Mouse (Mus musculus): Measurements from ENCODE around the gene Srpr. TPM values are rescaled to one million over a fixed set of nuclear protein-coding genes. Genes with fewer than 3 reads are reported as not detected.

Gene Srpr
- polyA plus RNA-seq, 2 experiments, result 115 to 160 TPM

DNA sequence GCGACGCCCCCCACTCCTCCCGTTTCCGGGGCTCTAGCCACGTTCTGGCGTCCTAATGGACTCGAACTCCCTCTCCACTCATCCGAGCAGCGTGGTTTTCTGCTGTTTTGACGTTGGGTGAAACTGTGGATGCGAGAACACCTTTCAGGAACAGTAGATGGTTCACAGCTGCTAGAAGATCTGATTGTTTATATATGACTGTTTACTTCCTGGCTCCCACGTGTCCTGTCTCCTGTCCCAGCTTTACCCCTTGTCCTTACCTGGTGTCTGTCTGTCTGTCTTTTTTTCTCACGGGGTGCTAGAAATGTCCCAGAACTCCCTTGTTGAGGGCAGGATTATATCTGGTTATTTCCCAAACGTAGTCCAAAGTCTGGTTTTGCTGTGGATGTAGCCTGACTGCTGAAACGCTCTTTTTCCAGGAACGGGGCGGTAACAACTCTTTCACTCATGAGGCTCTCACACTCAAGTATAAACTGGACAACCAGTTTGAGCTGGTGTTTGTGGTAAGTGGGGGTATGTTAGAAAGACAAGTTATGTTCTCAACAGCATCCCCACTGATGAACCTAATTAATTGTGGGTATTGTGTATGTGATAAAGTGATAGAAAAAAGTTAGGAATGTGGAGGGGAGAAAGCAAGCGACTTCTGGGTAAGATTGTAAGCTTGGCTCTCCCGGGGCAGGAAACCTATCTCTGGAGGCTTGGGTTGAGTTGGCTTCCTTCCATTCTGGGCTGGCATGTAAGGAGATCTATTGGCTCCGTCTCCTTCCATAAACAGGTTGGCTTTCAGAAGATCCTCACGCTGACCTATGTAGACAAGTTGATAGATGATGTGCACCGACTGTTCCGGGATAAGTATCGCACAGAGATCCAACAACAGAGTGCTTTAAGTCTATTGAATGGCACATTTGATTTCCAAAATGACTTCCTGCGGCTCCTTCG, 11.9 kb downstream of the Srpr start:
- Histone ChIP-seq H3K4me1 (ENCODE audit: control insufficient read depth, insufficient read depth, low read length) (peaks cover 3% of the 10 kb centered on the region), H3K4me2 (replicated peaks; ENCODE audit: low read depth, low read length, severe bottlenecking) (peak overlapping the region; percentile 86), H3K4me3 (replicated peaks; ENCODE audit: low read length) (peak overlapping the region; percentile 79), H3K27ac (replicated peaks; ENCODE audit: low read depth, low read length) (peak overlapping the region; percentile 65), H3K27me3 (ENCODE audit: control insufficient read depth, insufficient read depth, low read length) (no peaks in the 10 kb centered on the region), H3K36me3 (ENCODE audit: control insufficient read depth, insufficient read depth, low read length) (peaks cover 56% of the 10 kb centered on the region), H3K9ac (ENCODE audit: low read depth, low read length, severe bottlenecking) (peak overlapping the region; percentile 85), H3K9me3 (ENCODE audit: control insufficient read depth, low read length) (no peaks in the 10 kb centered on the region)
- DNase-seq (ENCODE audit: low spot score) (no peak), ATAC-seq (ENCODE audit: low FRiP score, low read depth) (no peak)
- WGBS, result 36% methylated on average over 26 of the region's 26 CpGs
- TF ChIP-seq POLR2A (IDR thresholded peaks at IDR 0.05; ENCODE audit: borderline replicate concordance, extremely low read depth, insufficient read depth, insufficient read length), result no peak

DNA sequence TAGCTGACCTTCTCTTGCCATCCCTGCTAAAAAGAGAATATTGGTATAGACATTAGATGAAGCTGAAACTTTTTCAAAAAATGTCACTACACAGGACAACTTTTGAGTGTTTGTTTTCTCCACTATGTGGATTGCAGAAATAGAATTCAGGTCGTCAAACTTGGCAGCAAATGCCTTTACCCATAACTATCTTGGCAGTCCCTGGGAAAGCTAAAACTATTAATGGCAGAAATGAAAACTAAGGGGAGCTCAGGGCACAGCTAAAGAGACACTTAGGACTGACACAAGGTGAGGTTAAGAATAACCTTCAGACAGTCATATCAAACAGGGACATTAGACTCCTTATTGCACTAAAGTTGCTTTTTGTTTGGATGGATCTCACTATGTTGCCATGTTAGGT, 18.0 kb downstream of the Srpr start:
- DNase-seq (ENCODE audit: low spot score), result no peak
- no peak overlapping the region for H3K4me3 ChIP-seq (replicated peaks; ENCODE audit: low read length)
- H3K4me1 ChIP-seq (ENCODE audit: control insufficient read depth, insufficient read depth, low read length), result no peaks in the 10 kb centered on the region
- WGBS, result 80% methylated on average over 1 of the region's 1 CpGs
- peaks cover 86% of the 10 kb centered on the region for H3K36me3 ChIP-seq (ENCODE audit: control insufficient read depth, insufficient read depth, low read length)
- no peak overlapping the region for H3K4me2 ChIP-seq (replicated peaks; ENCODE audit: low read depth, low read length, severe bottlenecking)
- no peak overlapping the region for H3K27ac ChIP-seq (replicated peaks; ENCODE audit: low read depth, low read length)
- no peak overlapping the region for H3K9ac ChIP-seq (ENCODE audit: low read depth, low read length, severe bottlenecking)
- ATAC-seq (ENCODE audit: low FRiP score, low read depth), result no peak
- no peaks in the 10 kb centered on the region for H3K9me3 ChIP-seq (ENCODE audit: control insufficient read depth, low read length)
- H3K27me3 ChIP-seq (ENCODE audit: control insufficient read depth, insufficient read depth, low read length), result no peaks in the 10 kb centered on the region
- no peak for TF ChIP-seq POLR2A (IDR thresholded peaks at IDR 0.05; ENCODE audit: borderline replicate concordance, extremely low read depth, insufficient read depth, insufficient read length)

DNA sequence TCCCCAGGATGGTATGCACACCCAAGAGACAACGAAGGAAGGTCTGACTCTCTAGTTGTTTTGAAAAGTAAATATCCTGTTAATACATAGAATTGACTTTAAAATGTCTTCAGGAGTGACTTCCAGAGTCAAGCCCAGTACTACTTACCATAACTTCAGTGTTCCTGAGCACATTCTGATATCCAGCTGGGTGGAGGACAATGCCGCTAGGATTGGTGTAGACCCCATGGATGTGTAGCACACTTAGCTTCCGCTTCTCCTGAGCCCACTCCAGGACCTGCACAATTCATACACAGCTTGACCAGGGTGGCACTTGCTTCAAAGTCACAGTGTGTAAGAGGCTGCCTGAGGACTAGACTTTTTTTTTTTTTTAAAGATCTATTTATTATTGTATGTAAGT, 23.5 kb downstream of the Srpr start:
- 98% methylated on average over 3 of the region's 3 CpGs for WGBS

DNA sequence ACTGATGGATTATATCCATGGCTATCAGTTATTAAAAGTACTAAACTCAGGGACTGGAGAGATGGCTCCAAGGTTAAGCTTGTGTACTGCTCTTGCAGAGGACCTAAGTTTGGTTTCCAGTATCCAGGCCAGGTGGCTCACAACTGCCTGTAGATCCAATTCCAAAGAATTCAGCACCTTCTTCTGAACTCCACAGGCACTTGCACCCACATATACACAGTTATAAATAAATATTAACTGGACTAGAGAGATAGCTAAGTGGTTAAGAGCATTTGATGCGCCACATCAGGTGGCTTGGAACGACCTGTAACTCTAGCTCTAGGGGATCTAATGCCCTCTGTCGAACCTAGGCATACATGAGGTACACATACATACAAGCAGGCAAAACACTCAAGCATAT, 28.7 kb downstream of the Srpr start:
- Histone ChIP-seq H3K36me3 (ENCODE audit: control insufficient read depth, insufficient read depth, low read length) (peaks cover 22% of the 10 kb centered on the region), H3K4me1 (ENCODE audit: control insufficient read depth, insufficient read depth, low read length) (no peaks in the 10 kb centered on the region), H3K27me3 (ENCODE audit: control insufficient read depth, insufficient read depth, low read length) (no peaks in the 10 kb centered on the region), H3K27ac (replicated peaks; ENCODE audit: low read depth, low read length) (no peak overlapping the region), H3K4me2 (replicated peaks; ENCODE audit: low read depth, low read length, severe bottlenecking) (no peak overlapping the region), H3K4me3 (replicated peaks; ENCODE audit: low read length) (no peak overlapping the region), H3K9me3 (ENCODE audit: control insufficient read depth, low read length) (no peaks in the 10 kb centered on the region), H3K9ac (ENCODE audit: low read depth, low read length, severe bottlenecking) (no peak overlapping the region)
- no peak for ATAC-seq (ENCODE audit: low FRiP score, low read depth)
- TF ChIP-seq POLR2A (IDR thresholded peaks at IDR 0.05; ENCODE audit: borderline replicate concordance, extremely low read depth, insufficient read depth, insufficient read length), result no peak
- no peak for DNase-seq (ENCODE audit: low spot score)
- 87% methylated on average over 3 of the region's 3 CpGs for WGBS

More for the DNA sequence above, 23.5 kb downstream of the Srpr start:
- H3K9ac ChIP-seq (ENCODE audit: low read depth, low read length, severe bottlenecking), result no peak overlapping the region
- no peaks in the 10 kb centered on the region for H3K9me3 ChIP-seq (ENCODE audit: control insufficient read depth, low read length)
- H3K4me1 ChIP-seq (ENCODE audit: control insufficient read depth, insufficient read depth, low read length), result no peaks in the 10 kb centered on the region
- no peaks in the 10 kb centered on the region for H3K27me3 ChIP-seq (ENCODE audit: control insufficient read depth, insufficient read depth, low read length)
- H3K4me2 ChIP-seq (replicated peaks; ENCODE audit: low read depth, low read length, severe bottlenecking), result no peak overlapping the region
- H3K4me3 ChIP-seq (replicated peaks; ENCODE audit: low read length), result no peak overlapping the region
- no peak overlapping the region for H3K27ac ChIP-seq (replicated peaks; ENCODE audit: low read depth, low read length)
- DNase-seq (ENCODE audit: low spot score) (no peak), ATAC-seq (ENCODE audit: low FRiP score, low read depth) (no peak)
- TF ChIP-seq POLR2A (IDR thresholded peaks at IDR 0.05; ENCODE audit: borderline replicate concordance, extremely low read depth, insufficient read depth, insufficient read length), result no peak
- H3K36me3 ChIP-seq (ENCODE audit: control insufficient read depth, insufficient read depth, low read length), result peaks cover 54% of the 10 kb centered on the region

DNA sequence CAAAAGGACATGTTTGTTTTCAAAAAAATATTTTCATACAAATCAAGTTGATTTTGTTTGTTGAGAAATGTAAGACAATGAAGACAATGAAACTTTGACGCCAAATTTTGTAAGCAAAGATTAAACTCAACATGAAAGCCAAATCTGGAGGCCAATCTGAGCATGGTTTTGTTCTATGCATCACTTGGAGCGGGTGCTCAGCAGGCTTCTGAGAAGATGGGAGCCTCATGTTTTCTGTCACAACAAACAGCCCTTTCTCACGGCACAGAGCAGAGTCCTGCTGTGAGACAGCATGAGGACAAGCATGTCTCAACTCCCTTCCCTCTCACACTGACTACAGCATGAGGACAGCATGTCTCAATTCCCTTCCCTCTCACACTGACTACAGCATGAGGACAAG, 36.0 kb downstream of the Srpr start:
- no peak overlapping the region for H3K4me3 ChIP-seq (replicated peaks; ENCODE audit: low read length)
- TF ChIP-seq POLR2A (IDR thresholded peaks at IDR 0.05; ENCODE audit: borderline replicate concordance, extremely low read depth, insufficient read depth, insufficient read length), result no peak
- H3K27me3 ChIP-seq (ENCODE audit: control insufficient read depth, insufficient read depth, low read length), result no peaks in the 10 kb centered on the region
- ATAC-seq (ENCODE audit: low FRiP score, low read depth) (no peak), DNase-seq (ENCODE audit: low spot score) (no peak)
- 65% methylated on average over 3 of the region's 3 CpGs for WGBS
- no peak overlapping the region for H3K27ac ChIP-seq (replicated peaks; ENCODE audit: low read depth, low read length)
- H3K9me3 ChIP-seq (ENCODE audit: control insufficient read depth, low read length), result no peaks in the 10 kb centered on the region
- no peaks in the 10 kb centered on the region for H3K4me1 ChIP-seq (ENCODE audit: control insufficient read depth, insufficient read depth, low read length)
- H3K4me2 ChIP-seq (replicated peaks; ENCODE audit: low read depth, low read length, severe bottlenecking), result no peak overlapping the region
- peaks cover 35% of the 10 kb centered on the region for H3K36me3 ChIP-seq (ENCODE audit: control insufficient read depth, insufficient read depth, low read length)
- H3K9ac ChIP-seq (ENCODE audit: low read depth, low read length, severe bottlenecking), result no peak overlapping the region

Data from limb, embryonic 14.5 days (tissue).